Mouse (Mus musculus) urinary bladder, adult 2 months (tissue): ENCODE data around the gene Anln. TPM values are rescaled to one million over a fixed set of nuclear protein-coding genes. Genes with fewer than 3 reads are reported as not detected.
A peak's percentile ranks its signal among the peaks of the same experiment; 100 is the strongest.
"Not testable (repeated sequence)": the region's sequence is repeated elsewhere in the genome, so short reads cannot be mapped to it uniquely, and the experiment has no call there.

ENCODE experiments used
- DNase-seq: peaks from one replicate; pipeline ENCODE4 v3.0.0; 2022; ENCODE audit warnings: low spot score
- polyA plus RNA-seq: library from polyadenylated mRNA; depleted of rRNA; stranded (reverse); fragments of >200 nt; gene quantifications from 2 replicates; pipeline ENCODE4 v1.2.3, GENCODE M21; 2012; rRNA removed

Anln gene
- 5.2 and 6.6 TPM in 2 replicates for polyA plus RNA-seq

GRCm38 (mm10) chr9:22389021-22389476, at the start of gene Anln:
Anln (minus strand) TSS chr9:22389188.
- DNase-seq: peak; percentile 87

- DNase-seq: no peak
Measured at GRCm38 (mm10) chr9:22434101-22434500, 45.1 kb upstream of the Anln start.

GRCm38 (mm10) chr9:22433221-22433620, 44.2 kb upstream of the Anln start:
- DNase-seq: no peak

- DNase-seq: no peak
Measured at GRCm38 (mm10) chr9:22430315-22430840, 41.4 kb upstream of the Anln start.

- DNase-seq: no peak
Measured at GRCm38 (mm10) chr9:22429533-22430241, 40.7 kb upstream of the Anln start.

- DNase-seq: no peak
Measured at GRCm38 (mm10) chr9:22428666-22429410, 39.9 kb upstream of the Anln start.

GRCm38 (mm10) chr9:22428028-22428665, 39.2 kb upstream of the Anln start:
- DNase-seq: no peak

- no peak for DNase-seq
Measured at GRCm38 (mm10) chr9:22424719-22425118, 35.7 kb upstream of the Anln start.

- no peak for DNase-seq
Measured at GRCm38 (mm10) chr9:22424196-22424595, 35.2 kb upstream of the Anln start.

GRCm38 (mm10) chr9:22423507-22423906, 34.5 kb upstream of the Anln start:
- DNase-seq: no peak

GRCm38 (mm10) chr9:22422559-22422958, 33.6 kb upstream of the Anln start:
- DNase-seq: no peak

GRCm38 (mm10) chr9:22420491-22420890, 31.5 kb upstream of the Anln start:
- DNase-seq: no peak

- DNase-seq: no peak
Measured at GRCm38 (mm10) chr9:22419877-22420276, 30.9 kb upstream of the Anln start.

GRCm38 (mm10) chr9:22417547-22417946, 28.6 kb upstream of the Anln start:
- DNase-seq: no peak

- DNase-seq: no peak
Measured at GRCm38 (mm10) chr9:22416187-22416586, 27.2 kb upstream of the Anln start.

GRCm38 (mm10) chr9:22411002-22411857, 22.2 kb upstream of the Anln start, which contains the start of gene 9530077C05Rik:
9530077C05Rik (plus strand) TSS chr9:22411513.
- DNase-seq: peak; percentile 77

GRCm38 (mm10) chr9:22409501-22409900, 20.5 kb upstream of the Anln start:
- DNase-seq: no peak

GRCm38 (mm10) chr9:22408344-22408743, 19.4 kb upstream of the Anln start:
- not testable (repeated sequence) for DNase-seq

- not testable (repeated sequence) for DNase-seq
Measured at GRCm38 (mm10) chr9:22407633-22408032, 18.6 kb upstream of the Anln start.

- no peak for DNase-seq
Measured at GRCm38 (mm10) chr9:22405414-22405813, 16.4 kb upstream of the Anln start.

- not testable (repeated sequence) for DNase-seq
Measured at GRCm38 (mm10) chr9:22403501-22403900, 14.5 kb upstream of the Anln start.
